Mouse (Mus musculus) gastrocnemius, adult 18-20 months (tissue): Measurements from ENCODE around the gene Stoml3. TPM values are rescaled to one million over a fixed set of nuclear protein-coding genes. Genes with fewer than 3 reads are reported as not detected.

Experiments
- total RNA-seq, 2 experiments: library from RNA; stranded (reverse); gene quantifications; 2 replicates each; pipeline ENCODE4 v1.2.3; 2021

Stoml3 gene
- total RNA-seq, 2 experiments from 2014 or later, result not detected

Other genes with a start within 250 kb of the Stoml3 start
- gene Nhlrc3, start 25.3 kb upstream of the Stoml3 start, total RNA-seq, result 1 to 10 TPM; 2.8 to 3.0 TPM
- 1 to 10 TPM; 5.4 to 5.6 TPM for gene Proser1, start 25.0 kb upstream of the Stoml3 start, total RNA-seq
- 1 to 10 TPM in 1 of 2 experiments, under 1 TPM in 1; 0.66 to 1.3 TPM for gene Frem2, start 168.7 kb downstream of the Stoml3 start, total RNA-seq